Mouse (Mus musculus) ES-Bruce4 (cell line): ENCODE measurements around the gene Il1rl1.

Experiments
- CTCF ChIP-seq: IDR thresholded peaks from one replicate; pipeline ENCODE4 v1.8.1; 2011; ENCODE audit warnings: low read depth, low read length
- EP300 ChIP-seq: IDR thresholded peaks from 2 replicates; pipeline ENCODE4 v1.6.1; 2011; ENCODE audit warnings: low read depth, low read length; ENCODE audit not compliant: insufficient read depth
- POLR2A ChIP-seq: IDR thresholded peaks from one replicate; pipeline ENCODE4 v1.8.1; 2011; ENCODE audit warnings: low read length; ENCODE audit not compliant: insufficient read depth

GRCm38 (mm10) chr1:40414863-40415656 lies 14.3 kb upstream of the Il1rl1 start:
- no peak for TF ChIP-seq EP300
- TF ChIP-seq CTCF: no peak
- TF ChIP-seq POLR2A: no peak
